Mouse (Mus musculus): ENCODE measurements around the gene Tspan9.

Tspan9 gene

DNA sequence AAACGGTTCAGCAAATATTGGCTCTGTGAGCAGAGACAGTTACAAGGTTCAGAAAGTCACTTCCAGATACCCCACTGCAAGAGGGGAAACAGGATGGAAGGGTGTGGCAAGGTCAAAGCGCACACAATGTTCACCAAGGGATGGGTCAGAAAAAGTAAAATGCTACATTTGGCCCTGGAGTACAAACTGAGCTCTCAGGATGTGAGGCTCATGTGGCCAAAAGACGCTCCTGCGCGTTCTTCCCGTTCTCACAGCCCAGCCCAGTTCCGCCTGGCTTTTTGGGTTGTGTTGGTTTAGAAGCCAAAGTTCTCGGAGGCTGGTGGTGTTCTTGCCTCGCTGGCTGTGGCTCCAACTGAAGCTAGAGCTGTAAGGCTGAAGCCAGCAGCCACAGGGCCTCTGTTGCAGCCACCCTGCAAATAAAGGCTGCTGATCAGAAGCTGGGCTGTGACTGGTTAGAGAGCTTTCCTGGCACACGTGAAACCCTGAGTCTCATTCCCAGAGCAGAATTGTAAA, 9.7 kb downstream of the Tspan9 start:
- no peak for DNase-seq (ENCODE audit: low spot score in 2 of 2)

DNA sequence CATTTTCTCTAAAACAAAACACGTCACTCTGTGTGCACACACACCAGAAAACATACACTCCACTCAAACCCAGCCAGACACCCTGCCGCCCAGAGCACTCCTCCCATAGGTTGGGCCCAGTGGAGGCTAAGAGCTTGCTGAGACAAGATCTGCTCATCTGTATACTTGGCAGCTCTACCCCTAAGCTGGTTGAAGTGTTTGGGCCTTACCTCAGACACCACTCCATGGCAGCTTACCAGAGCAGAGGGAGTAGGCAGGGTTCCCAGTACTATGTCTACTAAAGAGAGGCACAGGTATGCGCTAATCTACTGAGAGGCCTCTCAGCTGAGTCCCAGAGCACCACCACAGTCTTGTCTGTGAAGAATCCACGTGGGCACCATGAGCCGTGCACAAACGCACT, 10.8 kb downstream of the Tspan9 start:
- DNase-seq (ENCODE audit: low spot score in 2 of 2) = no peak

DNA sequence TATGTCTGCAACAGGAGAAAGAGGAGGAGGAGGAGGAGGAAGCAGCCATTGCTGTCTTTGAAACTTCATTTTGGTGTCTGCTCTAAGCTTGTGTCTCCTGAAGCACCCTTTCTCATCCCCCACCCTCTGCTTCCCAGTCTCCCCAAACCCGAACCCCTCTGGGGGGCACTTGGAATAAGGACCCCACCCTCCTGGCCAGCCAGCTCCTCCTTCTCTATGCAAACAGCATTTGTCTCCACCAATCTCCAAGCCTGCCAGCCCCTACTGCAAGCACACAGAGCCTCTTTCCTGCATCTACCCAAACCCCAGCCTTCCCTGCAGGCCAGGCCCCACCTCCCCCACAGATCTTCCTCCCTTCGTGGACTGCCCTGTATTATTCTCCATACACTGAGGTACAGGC, 12.0 kb downstream of the Tspan9 start:
- no peak for DNase-seq (ENCODE audit: low spot score in 2 of 2)

DNA sequence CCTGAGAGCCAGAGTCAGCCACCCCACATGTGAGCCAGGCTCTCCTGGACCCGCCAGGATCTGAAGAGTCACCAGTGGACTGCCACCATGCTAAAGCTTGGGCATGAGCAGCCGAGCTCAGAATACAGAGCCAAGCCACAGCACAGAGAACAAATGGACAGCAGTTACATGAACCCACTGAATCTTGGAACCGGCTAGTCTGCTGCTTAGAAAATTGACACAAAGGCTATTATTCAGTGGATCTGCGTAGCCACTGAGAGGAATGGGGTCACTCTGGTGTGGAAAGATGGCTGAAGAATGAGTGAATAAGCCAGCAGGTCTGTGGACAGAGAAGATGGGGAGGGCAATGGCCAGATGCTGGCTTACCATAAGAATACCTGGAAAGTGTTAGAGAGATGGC, 12.7 kb downstream of the Tspan9 start:
- no peak for DNase-seq (ENCODE audit: low spot score in 2 of 2)

DNA sequence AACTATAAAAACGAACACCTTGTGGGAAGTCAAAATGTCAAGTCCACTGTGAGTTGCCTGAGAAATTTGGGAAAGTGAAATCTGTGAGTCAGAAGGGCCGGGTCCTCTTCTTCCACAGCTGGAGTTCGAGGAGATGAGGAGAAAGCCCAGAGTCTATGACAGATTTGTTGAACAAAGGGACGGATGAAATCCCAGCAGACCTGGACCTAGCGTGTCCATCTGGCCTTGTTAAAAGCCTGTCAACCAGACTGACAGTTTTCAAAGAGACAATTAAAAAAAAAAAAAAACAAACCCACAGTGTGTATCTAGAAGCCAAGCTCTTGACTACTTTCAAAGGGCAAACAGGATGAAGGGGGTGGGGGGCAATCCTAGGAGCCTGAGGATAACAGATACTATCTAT, 14.0 kb downstream of the Tspan9 start:
- no peak for DNase-seq (ENCODE audit: low spot score in 2 of 2)

DNA sequence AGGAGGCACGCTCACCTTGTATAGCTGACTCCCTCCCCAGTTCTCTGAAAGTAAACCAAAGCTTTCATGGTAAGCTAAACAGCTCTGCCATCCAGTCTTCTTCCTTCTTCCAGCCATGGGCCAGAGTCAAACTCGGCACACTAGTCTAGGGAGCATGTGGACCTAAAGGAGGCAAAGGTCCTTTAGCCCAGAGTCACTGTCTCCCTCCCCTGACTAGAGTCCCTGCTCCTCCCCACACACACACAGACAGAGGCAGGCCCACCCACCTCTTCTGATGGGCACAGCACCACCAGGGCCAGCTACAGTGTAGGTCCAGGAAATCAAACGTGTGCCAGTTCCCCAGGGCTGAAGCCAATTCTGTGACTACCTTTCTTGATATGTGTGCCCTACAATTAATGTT, 16.1 kb downstream of the Tspan9 start:
- DNase-seq (ENCODE audit: low spot score in 2 of 2) = no peak

DNA sequence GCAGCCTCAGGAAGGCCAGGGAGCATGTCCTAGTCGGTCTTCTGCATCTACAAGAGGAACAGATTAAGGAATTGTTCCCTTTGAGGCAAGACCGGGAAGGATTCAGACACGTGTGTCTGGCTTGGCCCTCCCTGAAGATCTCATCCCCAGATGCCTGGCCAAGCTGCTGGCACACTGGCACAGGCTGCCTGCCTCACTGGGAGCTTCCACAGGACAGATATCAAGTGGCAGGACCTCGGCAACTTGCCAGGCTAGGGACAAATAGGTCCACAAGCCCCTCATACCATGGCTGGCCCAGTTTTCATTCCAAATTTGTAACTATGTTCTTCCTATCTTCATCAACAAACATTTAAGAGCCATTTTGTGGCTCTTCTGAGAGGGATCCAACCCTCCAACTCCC, 16.5 kb downstream of the Tspan9 start:
- peak in 1 of 2 experiments; percentile 60 for DNase-seq (ENCODE audit: low spot score in 2 of 2)

DNA sequence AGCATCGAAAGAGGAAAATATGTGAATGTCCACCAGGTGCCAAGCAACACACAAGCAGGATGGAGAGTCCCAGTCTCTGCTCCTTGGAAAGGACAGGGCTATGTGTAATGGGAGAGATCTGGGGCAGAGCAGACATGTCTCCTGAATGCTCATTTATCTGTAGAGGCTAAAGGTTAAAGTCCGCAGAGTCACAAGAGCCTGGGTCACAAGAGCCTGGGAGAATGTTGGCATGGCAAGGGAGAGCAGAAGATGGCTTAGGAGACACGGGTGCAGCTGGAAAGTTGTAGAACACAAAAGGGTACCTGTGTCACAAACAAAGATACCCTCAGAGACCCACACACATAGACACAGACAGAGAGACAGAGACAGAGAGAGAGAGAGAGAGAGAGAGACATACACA, 17.9 kb downstream of the Tspan9 start:
- no peak for DNase-seq (ENCODE audit: low spot score in 2 of 2)

DNA sequence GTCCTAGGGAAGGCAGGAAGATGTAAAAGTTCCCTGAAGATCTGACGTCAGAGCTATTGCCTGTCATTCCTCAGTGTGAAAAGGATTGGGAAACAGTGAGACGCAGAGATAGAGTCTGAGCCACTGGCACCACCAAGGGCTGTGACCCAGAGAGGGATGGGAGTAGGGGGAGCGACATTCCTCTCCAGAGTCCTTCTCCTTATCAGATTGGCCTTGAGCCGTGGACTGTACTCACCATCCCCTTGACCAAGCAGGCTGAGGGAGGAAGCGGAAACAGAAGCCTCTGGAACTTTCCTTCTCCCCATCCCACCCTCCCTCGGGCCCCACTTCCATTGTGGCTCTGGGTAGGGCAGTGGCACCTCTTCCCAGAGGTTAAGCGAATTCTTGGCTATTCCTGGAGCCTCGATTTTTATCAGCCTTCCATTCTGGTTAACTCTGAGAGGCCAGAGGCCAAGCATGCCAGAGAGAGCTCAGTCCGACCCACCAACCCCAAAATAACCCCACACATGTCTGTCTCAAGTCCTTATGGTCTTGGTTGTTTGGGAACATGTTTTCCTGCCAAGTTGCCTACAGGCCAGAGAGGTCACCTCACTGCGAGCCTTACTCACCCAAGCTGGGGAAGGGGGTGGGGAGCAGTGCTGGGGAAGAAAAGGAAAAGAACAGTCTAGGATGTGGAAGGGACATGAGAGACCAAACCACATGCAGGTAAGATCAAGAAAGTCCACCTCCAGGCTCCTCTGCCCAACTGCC, 19.0 kb downstream of the Tspan9 start:
- no peak for DNase-seq (ENCODE audit: low spot score in 2 of 2)

DNA sequence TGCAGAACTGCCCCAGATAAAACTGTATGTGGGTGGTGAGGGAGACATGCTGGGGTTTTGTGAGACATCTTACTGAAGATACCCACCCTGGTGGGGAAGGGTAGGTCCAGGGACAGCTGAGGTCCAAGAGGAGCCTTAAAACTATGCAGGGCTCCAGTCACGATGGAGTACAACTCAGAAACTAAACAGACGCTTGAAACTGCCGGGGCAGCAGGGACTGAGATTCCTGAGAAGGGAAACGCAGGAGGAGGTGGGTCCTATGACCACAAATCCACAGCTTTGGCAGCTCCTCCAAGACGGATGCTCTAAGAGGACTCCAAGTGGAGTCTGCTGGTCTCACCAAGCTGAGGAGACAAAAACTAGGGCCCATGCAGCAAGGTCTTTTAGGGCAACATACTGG, 21.3 kb downstream of the Tspan9 start:
- DNase-seq (ENCODE audit: low spot score in 2 of 2) = no peak

DNA sequence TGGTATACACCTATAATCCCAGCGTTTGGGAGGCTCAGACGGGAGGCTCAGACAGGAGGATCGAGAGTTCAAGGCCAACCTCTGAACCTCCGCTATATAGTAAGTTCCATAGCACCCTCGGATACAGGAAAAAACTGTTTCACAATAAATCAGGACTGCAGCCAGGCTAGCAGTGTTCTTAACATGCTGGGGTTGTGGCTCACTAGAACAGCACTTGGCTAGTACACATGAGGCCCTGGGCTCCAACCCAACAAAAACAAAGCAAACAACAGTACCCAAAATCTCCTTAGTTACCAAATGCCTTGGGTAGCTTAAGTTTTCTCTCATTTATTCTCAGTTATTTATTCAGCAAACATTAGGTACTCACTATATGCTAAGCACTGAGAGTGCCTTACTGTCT, 21.7 kb downstream of the Tspan9 start:
- no peak for DNase-seq (ENCODE audit: low spot score in 2 of 2)

DNA sequence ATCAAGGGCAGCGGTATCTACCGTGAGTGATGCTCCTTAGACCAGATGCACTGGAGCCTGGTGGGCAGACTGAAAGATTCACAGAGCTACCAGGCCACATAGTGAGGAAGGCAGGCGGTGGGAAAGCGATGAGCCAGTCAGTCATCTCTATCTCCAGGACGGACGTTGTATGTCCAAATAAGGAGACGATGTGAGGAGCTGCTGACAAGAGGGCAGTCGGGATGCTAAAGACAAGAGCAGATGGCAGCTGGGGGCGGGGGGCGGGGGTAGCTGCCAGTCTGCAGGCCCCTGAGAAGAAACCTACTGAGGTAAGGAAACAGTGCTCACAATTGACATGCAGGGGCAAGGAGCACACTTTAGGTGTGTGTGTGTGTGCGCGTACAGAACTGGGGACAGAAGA, 22.6 kb downstream of the Tspan9 start:
- DNase-seq (ENCODE audit: low spot score in 2 of 2) = no peak

DNA sequence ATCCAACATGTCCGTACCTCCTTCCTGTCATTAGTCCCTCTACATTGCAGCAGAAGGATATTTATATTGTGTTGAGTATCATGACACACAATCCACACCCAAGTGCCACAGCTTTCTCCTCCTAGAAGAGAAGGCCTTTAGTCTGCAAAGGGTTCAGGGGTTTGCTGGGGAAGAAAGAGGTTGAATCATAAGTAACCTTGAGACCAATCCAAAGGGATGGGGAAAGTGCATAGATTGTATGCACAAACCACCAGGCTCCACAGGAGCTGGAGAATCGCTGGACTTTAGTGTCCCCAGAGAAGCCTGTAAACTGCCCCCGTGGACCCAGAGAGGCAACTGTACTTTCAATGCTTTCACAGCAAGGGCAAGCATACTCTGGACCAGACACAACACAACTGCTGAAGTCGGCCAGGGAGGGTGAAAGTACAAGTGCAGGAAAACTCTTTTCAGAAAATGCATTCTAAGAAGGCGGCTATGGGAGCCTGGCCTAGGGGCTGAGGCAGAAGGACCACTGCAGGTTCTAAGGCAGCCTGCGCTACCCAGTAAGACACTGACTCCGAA, 24.6 kb downstream of the Tspan9 start:
- DNase-seq (ENCODE audit: low spot score in 2 of 2) = no peak

DNA sequence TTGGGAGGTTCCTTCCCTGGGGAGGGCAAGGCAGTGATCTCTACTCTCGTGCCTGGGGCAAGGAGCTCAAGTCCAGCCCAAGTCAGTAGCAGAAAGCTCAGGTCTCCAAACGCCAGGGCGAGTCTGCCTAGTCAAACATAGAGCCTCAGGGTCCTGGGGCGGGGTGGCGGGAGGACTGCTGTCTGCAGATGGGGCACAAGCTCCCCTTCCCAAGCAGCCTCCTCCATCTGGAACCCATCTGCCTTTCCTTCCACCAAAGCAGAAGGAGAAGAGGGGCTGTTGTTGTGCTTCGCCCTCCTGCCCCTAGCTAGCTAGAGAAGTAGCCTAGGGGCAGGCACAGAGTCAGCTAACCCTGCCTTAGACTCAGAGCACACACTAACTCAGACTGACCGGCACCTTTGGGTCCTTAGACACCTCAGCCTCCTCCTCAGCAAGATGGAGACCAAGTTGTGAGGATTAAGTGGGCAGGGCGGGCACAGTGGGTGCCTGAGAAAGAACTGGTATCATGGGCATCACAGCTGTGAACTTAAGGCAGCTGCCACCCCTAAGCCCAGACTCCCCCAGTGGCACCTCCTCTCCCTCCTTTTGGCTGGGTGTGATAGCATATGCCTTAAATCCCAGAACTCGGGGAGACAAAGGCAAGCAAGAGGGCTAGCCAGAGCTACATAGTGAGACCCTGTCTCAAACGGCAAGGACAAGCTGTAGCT, 26.4 kb downstream of the Tspan9 start:
- DNase-seq (ENCODE audit: low spot score in 2 of 2) = no peak

DNA sequence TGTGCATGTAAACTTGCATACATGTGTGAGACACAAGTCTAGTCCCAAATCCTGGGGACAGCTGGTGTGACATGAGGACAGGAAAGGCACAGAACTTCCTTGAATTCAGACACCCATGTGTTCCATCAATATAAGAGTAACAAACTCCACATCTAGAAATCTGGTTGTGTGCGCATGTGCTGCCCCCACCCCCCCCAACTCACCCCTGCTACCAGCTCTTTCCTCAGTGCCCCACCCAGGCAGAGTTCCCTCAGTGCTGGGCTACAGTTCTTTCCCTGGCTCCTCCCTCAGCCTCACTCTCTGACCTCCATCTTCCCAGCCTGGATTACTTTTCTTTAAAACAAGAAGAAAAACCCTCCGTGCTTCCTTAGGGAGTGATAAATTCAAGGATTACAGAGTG, 27.1 kb downstream of the Tspan9 start:
- no peak for DNase-seq (ENCODE audit: low spot score in 2 of 2)

DNA sequence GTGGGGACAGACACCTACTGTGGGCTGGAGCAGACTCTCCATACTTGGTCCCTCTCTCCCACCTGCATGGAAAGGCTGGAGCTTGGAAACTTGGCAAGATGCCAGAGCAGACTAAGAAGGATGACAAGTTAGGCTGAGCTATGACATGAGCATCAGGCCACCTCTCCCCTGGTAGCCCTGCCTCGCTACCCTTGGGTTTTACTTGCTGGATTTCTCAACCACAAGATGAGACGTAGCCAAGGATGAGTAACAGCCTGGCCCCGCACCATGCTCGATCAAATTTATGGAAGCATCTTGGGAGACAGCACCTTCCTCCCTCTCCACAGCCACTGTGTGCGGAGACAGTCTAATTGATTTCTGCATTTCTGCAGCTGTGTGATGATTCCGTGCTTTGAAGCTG, 28.3 kb downstream of the Tspan9 start:
- DNase-seq (ENCODE audit: low spot score in 2 of 2) = no peak

DNA sequence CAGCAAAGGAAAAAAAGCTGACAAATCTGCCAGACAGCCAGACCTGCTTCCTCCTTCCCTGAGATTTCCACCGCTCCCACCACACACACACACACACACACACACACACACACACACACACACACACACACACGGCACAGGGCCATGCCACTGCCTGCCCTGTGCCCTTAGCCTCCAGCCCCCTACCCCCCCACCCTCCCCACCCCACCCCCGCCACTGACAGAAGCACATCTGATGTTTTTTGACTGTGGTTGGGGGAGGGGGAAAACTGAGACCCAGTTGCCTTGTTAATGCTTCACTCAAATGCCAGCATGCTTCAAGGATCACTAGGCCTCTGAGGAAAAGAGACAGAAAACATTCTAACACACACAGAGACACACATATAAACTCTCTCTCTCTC, 30.8 kb downstream of the Tspan9 start:
- no peak for DNase-seq (ENCODE audit: low spot score in 2 of 2)

DNA sequence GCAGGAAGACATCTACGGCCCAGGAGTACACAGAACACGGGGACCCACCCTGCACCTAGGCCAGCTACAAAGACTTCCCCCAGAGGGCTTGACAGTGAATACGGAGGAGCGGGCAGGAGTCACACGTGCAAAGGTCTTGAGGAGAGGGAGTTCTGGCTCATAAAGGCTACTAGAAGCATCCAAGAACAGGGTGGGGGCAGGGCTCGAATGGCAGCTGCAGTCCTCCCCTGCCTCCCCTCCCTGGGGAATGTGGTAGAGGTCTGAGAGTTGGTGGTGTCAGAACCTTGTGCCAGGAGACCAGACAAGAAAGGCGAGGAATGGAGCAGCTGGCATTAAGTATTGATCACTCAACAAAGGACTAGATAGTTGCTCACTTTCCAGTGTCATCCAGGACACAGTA, 31.6 kb downstream of the Tspan9 start:
- DNase-seq (ENCODE audit: low spot score in 2 of 2) = no peak

DNA sequence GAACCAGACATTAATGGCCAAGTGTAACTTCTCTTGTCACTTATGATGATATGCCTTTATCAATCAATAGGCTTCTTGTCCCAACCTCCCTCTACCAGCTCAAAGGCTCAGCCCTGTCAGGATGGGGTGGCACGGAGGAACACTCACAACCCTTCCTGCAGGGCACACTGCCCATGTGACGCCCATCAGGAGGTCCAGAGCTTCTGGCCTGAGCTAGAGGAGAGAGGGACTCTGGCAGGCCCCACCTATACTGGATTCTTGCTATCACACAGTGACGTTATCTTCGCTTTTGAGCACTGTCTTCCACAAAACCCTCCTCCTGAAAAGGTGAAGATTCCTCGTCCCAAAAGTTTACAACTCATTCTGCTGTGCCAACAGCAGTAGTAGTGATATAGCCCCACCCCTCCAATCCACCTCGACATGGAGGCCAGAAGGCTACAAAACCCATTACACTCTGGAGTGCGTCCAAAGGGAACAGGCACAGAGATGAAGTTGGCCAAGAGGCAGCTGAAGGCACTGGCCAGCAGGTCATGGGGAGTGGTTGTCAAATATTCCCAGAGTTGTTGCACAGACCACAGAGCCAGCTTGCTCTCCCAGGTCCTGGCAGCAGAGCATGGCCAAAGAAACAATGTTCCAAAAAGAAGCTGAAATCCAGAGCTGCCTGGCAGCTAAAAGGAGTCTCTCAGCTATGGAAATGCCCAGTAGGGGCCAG, 34.9 kb downstream of the Tspan9 start:
- DNase-seq (ENCODE audit: low spot score in 2 of 2) = no peak

DNA sequence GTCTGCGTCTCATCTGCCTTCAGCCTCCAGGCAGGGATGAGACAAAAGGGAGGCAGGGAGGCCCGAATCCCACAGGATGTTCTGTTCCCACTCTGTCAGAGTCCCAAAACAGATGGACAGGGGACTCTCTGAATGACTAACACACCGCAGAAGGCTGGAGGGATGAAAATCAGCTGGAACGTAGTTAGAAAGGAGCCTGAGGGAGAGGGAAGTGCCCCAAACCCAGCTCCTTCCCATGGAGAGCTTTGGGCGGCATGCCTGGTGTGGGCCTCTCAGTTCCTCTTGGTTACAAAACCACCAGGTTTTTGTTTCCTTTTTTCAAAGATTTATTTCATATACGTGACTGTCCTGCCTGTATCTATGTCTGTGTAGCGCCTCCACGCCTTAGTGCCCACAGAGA, 35.7 kb downstream of the Tspan9 start:
- DNase-seq (ENCODE audit: low spot score in 2 of 2) = no peak

DNA sequence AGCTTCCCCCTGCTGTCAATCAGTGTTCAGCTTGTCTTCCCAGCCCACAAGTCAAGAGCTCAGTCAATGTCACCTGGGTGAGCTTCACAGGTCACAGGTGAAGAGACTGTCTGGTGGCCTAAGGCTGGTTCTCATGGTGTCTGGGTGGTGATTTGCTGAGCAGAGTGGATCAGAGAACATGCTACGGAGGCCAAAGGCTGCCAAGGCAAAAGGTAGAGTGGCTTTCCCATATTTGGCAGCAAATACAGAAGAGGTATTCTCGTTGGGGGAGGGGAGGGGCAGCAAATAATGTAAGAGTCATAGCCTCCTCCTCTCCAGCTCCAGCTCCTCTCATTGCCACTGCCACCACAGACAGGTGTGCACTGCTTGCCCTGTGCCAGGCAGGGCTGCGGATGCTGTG, 37.2 kb downstream of the Tspan9 start:
- DNase-seq (ENCODE audit: low spot score in 2 of 2) = no peak

DNA sequence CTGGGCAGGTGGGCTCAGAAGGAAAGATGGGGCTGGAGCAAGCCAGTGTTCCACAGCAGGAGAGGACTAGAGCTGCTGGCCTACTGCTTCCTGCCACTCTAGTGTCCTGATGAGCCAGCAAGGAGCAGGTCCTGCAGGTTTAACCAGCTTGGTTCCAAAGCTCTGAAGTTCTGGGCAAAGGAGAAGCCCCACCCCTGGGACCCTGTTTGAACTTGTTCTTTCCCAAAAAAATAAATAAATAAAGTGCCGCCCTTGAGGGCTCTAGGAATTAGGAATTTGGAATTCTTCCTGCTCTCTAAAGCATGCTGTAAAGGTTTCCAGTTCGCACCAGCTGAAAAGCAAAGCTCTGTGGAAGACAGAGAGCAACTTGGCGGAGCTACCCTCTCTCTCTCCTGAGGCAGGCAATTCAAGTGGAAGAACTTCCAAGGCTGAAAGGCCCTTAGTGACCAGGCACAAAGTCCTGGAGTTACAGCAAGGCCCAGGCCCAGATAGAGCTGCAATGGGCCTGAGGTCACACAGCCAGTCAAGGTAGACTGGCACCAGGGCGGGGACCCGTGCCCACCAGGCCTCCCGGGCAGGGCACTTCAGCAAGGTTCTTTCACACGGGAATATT, 38.6 kb downstream of the Tspan9 start:
- no peak for DNase-seq (ENCODE audit: low spot score in 2 of 2)
